Mouse (Mus musculus) embryonic stem cell, embryonic (primary cell): ENCODE data around the gene Pls1.

Experiments
- CTCF ChIA-PET, 4 experiments: fragments of 300-600 bp in 2 of 4; fragments of 350-600 bp in 2 of 4; sonication (Branson Sonifier 250); formaldehyde crosslinking; loops; one replicate each; lab custom pipeline; 2022; ENCODE audit warnings: inconsistent platforms in 2 of 4; lab: Charles Lee
- POLR2A ChIA-PET, 4 experiments: fragments of 300-600 bp in 2 of 4; fragments of 350-600 bp in 2 of 4; sonication (Branson Sonifier 250); formaldehyde crosslinking; loops; one replicate each; lab custom pipeline; 2022; ENCODE audit warnings: antibody characterized with exemption in 4 of 4, inconsistent platforms in 1 of 4; lab: Charles Lee

Pls1 gene

GRCm38 (mm10) chr9:95762228-95762627 is 82.9 kb downstream of the Pls1 start:
- POLR2A ChIA-PET, result no interaction called here
- CTCF ChIA-PET, result no interaction called here

- CTCF ChIA-PET, result no interaction called here
- POLR2A ChIA-PET, result no interaction called here
Measured at GRCm38 (mm10) chr9:95761381-95761780, 83.7 kb downstream of the Pls1 start.

- ChIA-PET CTCF (no interaction called here), POLR2A (interaction anchor here in 1 of 4 experiments (1.1 kb wide), 1 partner anchor 204 kb away, joined by 3 read pairs; the partner anchor contains the start of gene Xrn1)
Measured at GRCm38 (mm10) chr9:95750746-95751145, 94.4 kb downstream of the Pls1 start.

- POLR2A ChIA-PET, result interaction anchor here in 3 of 4 experiments (0.6 to 1.6 kb wide), 13 partner anchors 14 to 369 kb away, joined by 3 to 5 read pairs (median 3); partner anchors contain the start of genes Gk5 (in 1 of the 3), U2surp (in 1 of the 3) and Xrn1 (in 1 of the 3)
- CTCF ChIA-PET, result interaction anchor here in 2 of 4 experiments (0.5 to 1.1 kb wide), 6 partner anchors 12 to 445 kb away, joined by 3 to 5 read pairs (median 3); no protein-coding TSS in a partner anchor
Measured at GRCm38 (mm10) chr9:95750037-95750511, 95.0 kb downstream of the Pls1 start, which contains the start of gene Trpc1. Gene Trpc1 (minus strand): TSS chr9:95750375.

- POLR2A ChIA-PET, result interaction anchor here in 3 of 4 experiments (0.6 to 1.6 kb wide), 16 partner anchors 13 to 620 kb away, joined by 3 to 5 read pairs (median 3); partner anchors contain the start of genes U2surp (in 2 of the 3), Gk5 (in 1 of the 3) and Pls1 (in 1 of the 3)
- CTCF ChIA-PET, result interaction anchor here in 2 of 4 experiments (0.6 to 1.1 kb wide), 4 partner anchors 31 to 75 kb away, joined by 3 to 10 read pairs (median 4); no protein-coding TSS in a partner anchor
Measured at GRCm38 (mm10) chr9:95749461-95749928, 95.6 kb downstream of the Pls1 start.

GRCm38 (mm10) chr9:95747298-95747697 is 97.8 kb downstream of the Pls1 start:
- ChIA-PET CTCF (interaction anchor here in 2 of 4 experiments (1.1 kb wide), 2 partner anchors 11 to 49 kb away, joined by 3 to 4 read pairs; no protein-coding TSS in a partner anchor), POLR2A (no interaction called here)

- POLR2A ChIA-PET, result interaction anchor here in 2 of 4 experiments (0.6 to 1.2 kb wide), 3 partner anchors 8 to 100 kb away, joined by 3 read pairs; partner anchors contain the start of gene Pls1 (in 1 of the 2)
- CTCF ChIA-PET, result no interaction called here
Measured at GRCm38 (mm10) chr9:95744845-95745613, 100.1 kb downstream of the Pls1 start.

DNA sequence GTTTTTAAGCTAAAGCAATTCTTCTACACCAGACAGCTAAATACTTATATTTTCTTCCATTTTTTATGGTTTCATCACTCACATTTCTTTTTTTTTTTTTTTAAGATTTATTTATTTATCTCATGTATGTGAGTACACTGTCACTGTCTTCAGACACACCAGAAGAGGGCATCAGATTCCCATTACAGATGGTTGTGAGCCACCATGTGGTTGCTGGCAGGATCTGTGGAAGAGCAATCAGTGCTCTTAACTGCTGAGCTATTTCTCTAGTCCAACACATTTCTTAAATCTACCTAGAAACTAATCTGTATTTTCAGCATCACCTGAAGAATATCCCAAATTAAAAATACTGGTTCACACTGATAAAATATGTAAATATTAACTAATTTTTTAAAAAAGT is 108.9 kb downstream of the Pls1 start:
- POLR2A ChIA-PET, result interaction anchor here in 2 of 4 experiments (0.6 to 1.7 kb wide), 3 partner anchors 13 to 24 kb away, joined by 3 to 4 read pairs (median 3); partner anchors contain the start of gene Trpc1 (in 1 of the 2)
- CTCF ChIA-PET, result interaction anchor here in 3 of 4 experiments (0.6 to 1.0 kb wide), 6 partner anchors 11 to 390 kb away, joined by 3 to 4 read pairs (median 4); no protein-coding TSS in a partner anchor

DNA sequence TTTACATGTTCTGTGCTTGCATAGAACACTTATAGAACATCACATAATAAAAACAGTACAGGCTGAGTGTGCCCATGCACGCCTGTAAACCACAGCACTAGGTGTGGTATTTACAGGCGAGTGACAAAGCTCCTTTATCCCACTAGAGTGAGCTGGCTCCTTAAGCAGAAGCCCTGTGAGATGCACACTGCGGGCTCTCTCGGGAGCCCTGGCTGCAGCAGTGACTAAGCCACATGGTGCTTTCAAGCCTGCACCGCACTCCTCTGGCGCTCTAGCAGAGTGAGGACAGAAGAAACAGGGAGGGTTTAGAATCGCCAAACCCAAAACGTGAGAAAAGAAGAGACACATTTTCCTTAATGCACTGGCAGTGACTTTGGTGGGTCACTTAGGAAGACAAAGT is 132.5 kb downstream of the Pls1 start:
- ChIA-PET CTCF (no interaction called here), POLR2A (no interaction called here)

DNA sequence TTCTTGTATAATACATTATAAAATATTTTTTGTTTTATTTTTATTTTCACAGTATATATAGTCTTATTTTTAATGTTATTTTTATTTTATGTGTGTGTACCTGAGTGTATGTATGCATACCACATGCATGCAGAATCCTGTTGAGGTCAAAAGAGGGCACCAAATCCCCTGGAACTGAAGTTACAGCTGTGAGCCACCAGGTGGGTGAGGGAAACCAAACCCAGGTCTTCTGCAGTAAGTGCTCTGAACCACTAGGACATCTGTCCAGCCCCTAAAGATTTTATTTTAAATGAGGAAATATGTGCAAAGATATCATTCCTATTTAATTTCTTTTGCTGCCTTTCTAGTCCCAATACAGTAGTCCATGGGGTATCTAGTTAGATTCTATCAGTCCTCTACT is 136.2 kb downstream of the Pls1 start:
- POLR2A ChIA-PET, result interaction anchor here in 1 of 4 experiments (1.3 kb wide), 1 partner anchor 9 kb away, joined by 3 read pairs; no protein-coding TSS in a partner anchor
- CTCF ChIA-PET, result interaction anchor here in 3 of 4 experiments (0.7 to 2.0 kb wide), 10 partner anchors 9 to 246 kb away, joined by 3 to 11 read pairs (median 3); partner anchors contain the start of gene Xrn1 (in 1 of the 3)

DNA sequence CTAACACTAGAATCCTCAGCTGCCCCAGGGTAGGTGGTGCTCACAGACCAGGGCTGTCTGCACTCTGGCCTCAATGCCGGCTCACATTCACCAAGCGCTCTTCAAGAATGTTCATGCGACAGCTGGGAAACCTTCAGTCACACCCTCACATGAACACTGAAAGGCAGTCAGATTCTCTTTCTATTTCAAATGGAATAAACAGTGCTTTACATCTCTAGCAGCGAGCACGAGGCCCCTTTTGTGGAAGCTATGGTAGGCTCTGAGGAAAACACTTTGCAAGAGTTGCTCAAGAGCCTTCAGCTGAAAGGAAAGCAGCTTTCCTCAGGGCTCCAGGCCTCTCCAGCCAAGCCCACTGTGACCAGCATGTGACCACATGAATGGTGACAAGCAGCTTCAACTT is 139.7 kb downstream of the Pls1 start:
- CTCF ChIA-PET, result no interaction called here
- POLR2A ChIA-PET, result interaction anchor here in 1 of 4 experiments (0.6 kb wide), 1 partner anchor 8 kb away, joined by 3 read pairs; no protein-coding TSS in a partner anchor

DNA sequence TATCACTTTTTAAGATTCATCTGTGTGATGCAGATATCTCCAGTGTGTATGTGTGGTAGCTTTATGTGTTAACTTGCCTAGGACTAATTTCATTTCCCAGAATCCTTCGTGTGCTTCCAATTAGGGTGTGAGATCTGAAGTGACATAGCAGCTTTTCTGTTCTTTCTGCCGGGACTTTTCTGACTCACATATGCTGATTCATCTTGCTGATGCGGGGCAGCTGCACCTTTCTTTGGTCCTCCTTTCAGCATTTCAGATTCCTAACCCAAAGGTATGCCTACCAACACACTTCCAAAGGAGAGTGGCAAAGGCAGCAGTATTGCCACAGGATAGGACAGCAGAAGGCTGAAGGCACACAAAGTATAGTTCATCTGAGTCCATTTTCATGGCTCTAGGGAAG is 141.0 kb downstream of the Pls1 start:
- POLR2A ChIA-PET, result no interaction called here
- CTCF ChIA-PET, result no interaction called here
